Mouse (Mus musculus) frontal cortex, postnatal 25 days (tissue): ENCODE data around the gene Bcl2a1b.
"Not testable (repeated sequence)": the region's sequence is repeated elsewhere in the genome, so short reads cannot be mapped to it uniquely, and the experiment has no call there.

Experiments
- DNase-seq, 2 experiments: peaks; one replicate each; pipeline ENCODE4 v3.0.0; 2022; ENCODE audit warnings: low spot score in 2 of 2

Bcl2a1b gene

DNA sequence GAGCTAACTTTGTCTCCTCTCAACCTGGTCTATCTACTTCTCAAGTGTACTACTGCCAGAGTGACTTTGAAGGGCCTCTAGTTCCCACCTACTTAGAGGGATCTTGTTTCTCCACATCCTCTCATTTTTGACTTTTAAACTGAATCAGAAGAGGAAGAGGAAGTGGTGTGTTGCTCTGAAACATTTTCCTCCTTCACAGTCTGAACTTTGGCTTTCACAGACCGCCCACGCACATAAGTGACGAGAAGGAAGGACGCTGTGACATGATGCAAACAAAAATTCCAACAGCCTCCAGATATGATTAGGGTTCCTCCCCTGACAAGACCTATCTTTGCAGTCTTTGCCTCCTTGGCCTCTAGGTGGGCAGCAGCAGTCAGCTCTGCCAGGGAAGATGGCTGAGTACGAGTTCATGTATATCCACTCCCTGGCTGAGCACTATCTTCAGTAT, at the start of gene Bcl2a1b, which contains the start of gene Gm29094:
Gene Bcl2a1b (plus strand): TSS at position 241 of the 448 bp plus-strand sequence.
Gene Gm29094 (plus strand): TSS at position 411 of the 448 bp plus-strand sequence.
- DNase-seq, result not testable (repeated sequence)

GRCm38 (mm10) chr9:89172539-89172938, 26.5 kb upstream of the Bcl2a1b start:
- not testable (repeated sequence) for DNase-seq

- peak; percentile 68 to 73 for DNase-seq
These were observed 20.2 kb upstream of the Bcl2a1b start for GRCm38 (mm10) chr9:89178833-89179232.

DNA sequence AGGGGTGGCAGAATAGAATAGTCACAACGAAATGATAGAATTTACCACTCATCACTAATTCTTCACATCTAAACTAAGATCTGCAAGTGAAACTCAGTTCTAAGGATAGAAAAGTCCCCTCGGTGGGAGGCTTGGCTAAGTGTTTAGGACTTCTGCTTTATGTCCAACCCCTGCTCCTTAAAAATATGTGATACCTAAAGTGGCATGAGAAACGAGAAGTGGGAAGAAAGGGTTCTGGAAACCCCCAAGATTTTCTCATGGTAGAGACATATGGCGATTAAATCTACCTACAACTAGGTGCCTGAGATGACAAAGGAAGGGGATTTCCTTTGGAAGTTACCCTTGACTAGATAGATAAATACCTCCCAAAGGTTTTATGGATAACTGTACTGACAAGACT, 19.5 kb upstream of the Bcl2a1b start:
- DNase-seq, result not testable (repeated sequence)

GRCm38 (mm10) chr9:89187006-89187405, 12.0 kb upstream of the Bcl2a1b start:
- DNase-seq, result not testable (repeated sequence)

DNA sequence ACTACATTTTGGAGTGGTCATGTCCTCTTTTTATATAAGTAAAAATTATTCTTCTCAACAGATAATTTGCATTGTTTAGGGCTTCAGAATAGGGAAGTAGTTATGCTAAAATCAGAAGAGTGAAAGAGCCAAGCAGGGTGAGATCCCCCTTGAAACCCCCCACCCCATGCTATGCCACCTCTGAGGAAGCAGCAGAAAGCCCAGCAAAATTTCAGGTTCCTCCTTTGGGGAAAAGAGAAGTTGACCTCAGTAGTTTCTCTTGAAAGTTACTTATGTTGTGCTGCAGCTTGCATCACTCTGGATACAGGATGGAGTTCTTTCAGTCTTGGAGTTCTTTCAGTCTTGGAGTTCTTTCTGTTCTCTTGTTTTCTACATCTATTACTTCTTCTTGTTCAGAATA, 3.5 kb upstream of the Bcl2a1b start:
- not testable (repeated sequence) for DNase-seq

DNA sequence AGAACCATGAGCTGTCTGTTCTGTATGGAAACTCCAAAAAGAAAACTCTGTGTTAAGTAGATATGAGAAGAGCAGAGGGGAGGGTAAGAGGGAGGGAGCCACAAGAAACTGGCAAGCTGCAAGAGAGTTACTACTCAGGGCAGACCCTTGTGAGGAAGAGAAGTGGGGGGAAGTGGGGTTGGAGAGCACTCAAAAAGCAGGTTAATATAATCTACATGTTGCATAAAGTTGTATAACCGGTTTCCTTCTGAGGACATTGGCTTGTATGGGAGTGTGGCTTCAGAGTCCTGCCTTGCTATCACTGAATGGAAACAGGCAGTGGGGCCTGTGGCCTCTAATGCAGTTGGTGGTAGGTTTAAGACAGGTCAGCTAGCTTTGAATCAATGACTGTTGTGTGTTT, 1.5 kb upstream of the Bcl2a1b start:
- DNase-seq, result not testable (repeated sequence)

DNA sequence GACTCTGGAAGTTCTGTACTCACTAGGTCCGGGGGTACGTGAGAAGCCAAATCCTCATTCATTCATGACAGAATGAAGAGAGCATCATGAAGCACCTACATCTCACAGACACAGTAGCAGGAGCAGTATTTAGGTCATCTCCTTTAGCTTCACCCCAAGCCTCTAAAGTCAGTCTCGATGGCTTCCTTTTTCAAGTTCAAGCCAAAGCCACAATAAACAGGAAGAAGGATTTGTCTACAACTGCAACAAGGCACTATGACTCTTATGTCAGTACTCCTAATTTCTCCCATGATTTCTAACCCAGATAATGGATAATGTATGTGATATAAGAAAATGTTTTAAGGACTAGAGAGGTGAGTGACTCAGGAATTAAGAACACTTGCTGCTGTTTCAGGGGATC, 660 bp upstream of the Bcl2a1b start:
- not testable (repeated sequence) for DNase-seq

DNA sequence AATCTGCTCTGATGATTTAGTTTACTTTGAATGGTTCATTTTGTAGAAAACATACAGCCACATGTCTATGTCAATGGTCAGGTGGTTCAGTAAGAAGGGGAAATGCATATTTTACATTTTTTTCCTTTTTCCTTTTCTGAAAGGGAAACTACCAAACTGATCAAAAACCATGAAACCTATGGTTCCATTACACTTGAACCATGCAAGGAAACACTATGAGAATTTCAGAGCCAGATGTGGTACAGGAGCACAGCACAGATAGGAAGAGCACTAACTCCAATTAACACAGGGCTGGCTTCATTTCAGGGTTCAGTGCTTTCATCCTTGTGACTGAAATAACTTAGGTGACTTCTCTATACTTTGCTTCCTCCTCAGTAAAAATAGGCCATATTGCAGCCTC, 3.2 kb downstream of the Bcl2a1b start:
- DNase-seq, result not testable (repeated sequence)

GRCm38 (mm10) chr9:89208939-89209338, 9.9 kb downstream of the Bcl2a1b start:
- DNase-seq, result not testable (repeated sequence)

DNA sequence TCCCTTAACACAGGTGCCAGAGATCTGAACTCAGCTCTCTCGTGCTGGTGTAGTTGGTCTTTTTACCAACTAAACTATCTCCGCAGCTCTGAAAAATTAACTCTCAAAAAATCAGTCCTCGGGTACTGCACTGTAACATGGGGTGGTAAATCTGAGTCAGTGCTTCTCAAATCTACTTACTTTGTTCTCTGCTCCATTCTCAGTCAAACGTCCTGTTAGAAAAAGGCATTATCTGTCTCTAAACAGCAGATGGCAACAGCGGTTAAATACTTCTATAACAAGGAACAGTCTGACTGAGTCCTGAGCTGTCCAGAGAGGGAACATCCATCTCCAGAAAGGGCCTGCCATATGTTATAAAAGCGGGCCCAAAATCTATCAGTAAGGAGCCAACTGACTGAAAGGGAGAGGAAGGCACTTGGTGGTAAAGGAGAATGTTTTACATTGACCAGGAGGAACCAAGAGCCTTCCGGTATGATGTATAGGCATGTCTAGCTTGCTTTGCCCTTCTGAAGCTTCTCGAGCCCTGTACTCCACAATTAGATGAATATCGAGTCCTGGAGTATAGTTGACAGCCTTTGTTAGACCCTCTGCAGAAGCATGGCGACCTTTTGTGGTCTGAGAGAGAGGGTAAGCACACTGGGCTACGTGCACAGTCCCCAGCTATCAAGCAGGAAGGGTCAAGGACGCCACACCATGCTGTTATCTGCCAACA, 11.5 kb downstream of the Bcl2a1b start, which contains the start of gene Mthfs:
Gene Mthfs (plus strand): TSS at position 324 of the 712 bp plus-strand sequence.
- DNase-seq, result not testable (repeated sequence)

- peak; percentile 88 to 92 for DNase-seq
These were observed 12.3 kb downstream of the Bcl2a1b start for GRCm38 (mm10) chr9:89211065-89211858.

DNA sequence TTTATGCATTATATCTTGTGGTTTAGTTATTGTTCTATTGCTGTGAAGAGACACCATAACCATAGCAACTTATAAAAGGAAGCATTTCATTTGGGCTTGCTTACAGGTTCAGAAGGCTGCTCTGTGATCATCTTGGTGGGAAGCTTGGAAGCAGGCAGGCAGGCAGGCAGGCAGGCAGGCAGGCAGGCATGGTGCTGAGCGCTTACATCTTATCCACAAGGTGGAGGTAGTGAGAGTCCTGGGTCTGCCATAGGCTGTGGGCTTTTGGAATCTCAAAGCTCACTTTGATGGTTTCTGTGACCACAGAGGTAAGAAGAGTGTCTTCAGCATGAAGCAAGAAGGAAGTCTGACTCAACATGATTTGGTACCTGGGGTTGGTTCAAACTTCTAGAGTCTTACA, 13.4 kb downstream of the Bcl2a1b start:
- not testable (repeated sequence) for DNase-seq

GRCm38 (mm10) chr9:89218174-89218573, 19.2 kb downstream of the Bcl2a1b start:
- DNase-seq, result not testable (repeated sequence)

- DNase-seq, result not testable (repeated sequence)
These were observed 20.7 kb downstream of the Bcl2a1b start for GRCm38 (mm10) chr9:89219668-89220067.

DNA sequence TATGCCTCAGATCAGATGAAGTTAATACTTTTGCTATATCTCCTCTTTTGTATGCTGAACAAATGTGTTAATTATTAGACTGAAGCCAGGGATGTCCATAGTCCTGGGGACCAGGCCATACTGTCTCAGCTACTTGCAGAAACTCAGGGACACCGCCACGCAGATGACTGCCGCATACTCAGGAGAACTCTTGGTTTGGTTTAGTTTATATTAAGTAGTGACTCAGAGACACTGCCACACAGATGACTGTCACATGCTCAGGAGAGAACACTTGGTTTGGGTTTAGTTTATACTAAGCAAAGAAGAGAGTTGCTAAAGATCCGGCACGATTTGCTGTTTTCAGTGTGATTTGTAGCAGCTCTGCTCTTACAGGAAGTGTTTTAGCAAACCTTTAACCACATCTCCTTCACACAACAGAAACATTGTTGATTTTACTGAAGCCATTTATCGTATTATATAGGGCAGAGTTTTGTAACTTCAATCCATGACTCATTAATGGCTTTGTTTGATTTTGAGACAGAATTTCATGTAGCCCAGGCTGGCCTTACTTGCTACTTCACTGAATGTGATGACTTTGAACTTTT, 21.8 kb downstream of the Bcl2a1b start:
- not testable (repeated sequence) for DNase-seq

DNA sequence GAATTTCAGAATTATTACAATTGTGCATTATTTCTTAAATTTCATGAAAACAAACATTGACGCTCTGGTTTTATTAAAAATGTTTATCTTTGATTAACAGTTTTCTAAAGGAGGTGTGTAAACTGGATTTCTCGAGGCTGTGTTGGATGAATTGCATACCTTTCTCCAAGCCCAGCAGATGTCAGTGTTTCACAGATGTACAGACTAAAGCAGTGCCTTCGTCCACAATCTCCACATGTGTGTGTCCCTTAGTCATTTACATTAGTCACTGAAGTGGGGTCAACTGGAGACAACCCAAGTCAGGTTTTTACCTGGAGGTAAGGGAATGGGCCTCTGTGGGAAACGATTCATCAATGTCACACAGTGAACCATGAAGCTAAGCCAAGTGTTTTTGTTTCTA, 27.1 kb downstream of the Bcl2a1b start:
- peak in 1 of 2 experiments; percentile 35 for DNase-seq

DNA sequence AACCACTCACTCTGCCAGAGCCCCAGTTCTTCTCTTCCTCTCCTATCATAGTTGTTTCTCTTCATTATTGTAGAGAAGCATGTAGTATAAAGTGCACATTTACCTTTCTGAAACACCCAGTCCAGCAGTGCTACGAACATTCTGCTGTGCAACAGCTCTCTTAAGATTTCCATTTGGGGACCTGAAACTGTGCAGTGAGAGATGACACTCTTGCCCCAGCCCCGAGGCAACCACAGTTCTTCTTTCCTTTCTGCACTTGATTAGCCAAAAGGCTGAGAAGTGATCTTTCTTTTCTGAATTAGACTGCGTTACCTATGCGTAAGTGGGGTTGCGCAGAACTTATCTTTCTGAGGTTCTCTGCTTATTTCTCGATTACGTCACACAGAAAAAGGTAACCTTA, 29.1 kb downstream of the Bcl2a1b start:
- no peak for DNase-seq

GRCm38 (mm10) chr9:89230897-89231497, 32.0 kb downstream of the Bcl2a1b start:
- peak; percentile 46 to 50 for DNase-seq

DNA sequence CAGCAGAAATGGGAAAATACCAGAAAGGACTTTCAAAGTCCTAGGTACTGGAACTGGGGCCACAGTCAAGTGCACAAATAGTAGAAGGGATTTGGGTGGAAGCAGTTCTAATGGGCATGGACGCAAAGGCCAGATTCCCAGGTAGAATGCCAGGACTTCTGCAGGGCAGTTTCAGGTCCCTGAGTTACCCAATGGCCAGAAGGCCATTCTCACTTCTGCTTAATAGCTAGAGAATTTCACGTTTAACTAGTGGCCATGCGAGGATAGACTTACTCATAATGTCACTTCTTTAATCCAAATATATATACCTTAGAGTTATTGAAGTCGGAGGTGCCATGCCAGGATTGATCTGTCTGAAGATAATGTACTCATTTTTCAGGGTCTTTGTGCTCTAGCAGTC, 38.1 kb downstream of the Bcl2a1b start:
- not testable (repeated sequence) for DNase-seq

- not testable (repeated sequence) for DNase-seq
These were observed 40.0 kb downstream of the Bcl2a1b start for GRCm38 (mm10) chr9:89238976-89239505.
